Mouse (Mus musculus) liver, postnatal 0 days (tissue): Measurements from ENCODE around the gene Atg3. TPM values are rescaled to one million over a fixed set of nuclear protein-coding genes. Genes with fewer than 3 reads are reported as not detected.

Experiments used
- ATAC-seq: fragments of 200-750 bp; cut with Nextera tagmentation; 2 replicates; pipeline ENCODE4 v1.8.0; 2017; ENCODE audit warnings: mild to moderate bottlenecking, moderate library complexity
- DNase-seq: peaks from one replicate; pipeline ENCODE4 v3.0.0-alpha.2; 2016
- H3K27ac ChIP-seq: fragments of 300-500 bp; sonication (generic); 2 replicates; pipeline ENCODE4 v1.5.1; 2014; ENCODE audit warnings: antibody characterized with exemption, moderate library complexity, mild to moderate bottlenecking, low read depth
- H3K27me3 ChIP-seq: fragments of 300-500 bp; sonication (generic); 2 replicates; pipeline ENCODE4 v1.6.1; 2014; ENCODE audit warnings: low read length, control low read depth, mixed read lengths; ENCODE audit not compliant: insufficient read depth
- H3K36me3 ChIP-seq: fragments of 300-500 bp; sonication (generic); replicated peaks from 2 replicates; pipeline ENCODE4 v1.6.1; 2014; ENCODE audit warnings: mild to moderate bottlenecking, control low read depth, low read length, moderate library complexity, mixed read lengths; ENCODE audit not compliant: insufficient read depth
- H3K4me1 ChIP-seq: fragments of 300-500 bp; sonication (generic); 2 replicates; pipeline ENCODE4 v1.6.1; 2014; ENCODE audit warnings: antibody characterized with exemption, mild to moderate bottlenecking, control low read depth; ENCODE audit not compliant: insufficient read depth
- H3K4me2 ChIP-seq: fragments of 300-500 bp; sonication (generic); 2 replicates; pipeline ENCODE4 v1.6.1; 2014; ENCODE audit warnings: low read depth, mild to moderate bottlenecking, low read length, moderate library complexity, mixed read lengths
- H3K4me3 ChIP-seq: fragments of 300-500 bp; sonication (generic); 2 replicates; pipeline ENCODE4 v1.5.1; 2014; ENCODE audit warnings: low read depth, low read length
- H3K9ac ChIP-seq: fragments of 300-500 bp; sonication (generic); replicated peaks from 2 replicates; pipeline ENCODE4 v1.6.1; 2014; ENCODE audit warnings: mild to moderate bottlenecking, moderate library complexity
- H3K9me3 ChIP-seq: fragments of 300-500 bp; sonication (generic); 2 replicates; pipeline ENCODE4 v1.6.1; 2016; ENCODE audit warnings: mild to moderate bottlenecking, control low read depth, low read length, mixed read lengths
- CTCF ChIP-seq: sonication (generic); IDR thresholded peaks from 2 replicates; pipeline ENCODE4 v1.5.1; 2016; ENCODE audit warnings: antibody characterized with exemption, low read depth
- EP300 ChIP-seq: IDR thresholded peaks from 2 replicates; pipeline ENCODE4 v1.6.1; 2016; ENCODE audit warnings: antibody characterized with exemption, low read depth, mild to moderate bottlenecking
- WGBS: fragments of 180-500 bp; shearing (Covaris S2); extraction: QIAGEN DNeasy Blood & Tissue Kit; methylation state at CpG from one replicate; pipeline ENCODE4 v1.1.7; 2014; ENCODE audit not compliant: insufficient replicate concordance; 5-methylcytosine and 5-hydroxymethylcytosine counted together
- polyA plus RNA-seq: library from polyadenylated mRNA; unstranded; fragments of >200 nt; fragmentation: Nextera tagmentation; extraction: Ambion mirVana; gene quantifications from 2 replicates; pipeline ENCODE4 v1.2.1, GENCODE M21; 2015

Atg3 gene
- polyA plus RNA-seq, 1 experiment from 2014 or later: 28.4 TPM

- ATAC-seq (no peak), DNase-seq (no peak)
- WGBS: 63% methylated on average over 3 of the region's 3 CpGs
- Histone ChIP-seq H3K27ac (no peak overlapping the region), H3K36me3 (peaks cover 18% of the 10 kb centered on the region), H3K27me3 (no peaks in the 10 kb centered on the region), H3K9me3 (no peaks in the 10 kb centered on the region), H3K9ac (no peak overlapping the region), H3K4me2 (no peak overlapping the region), H3K4me3 (no peak overlapping the region), H3K4me1 (peaks cover 8% of the 10 kb centered on the region)
- no peak for TF ChIP-seq CTCF
- no peak for TF ChIP-seq EP300
Observed at GRCm38 (mm10) chr16:45154741-45155250, 3.8 kb upstream of the Atg3 start.

- peak overlapping the region; percentile 97 for H3K27ac ChIP-seq
- peak; percentile 76 for DNase-seq
- no peaks in the 10 kb centered on the region for H3K9me3 ChIP-seq
- TF ChIP-seq CTCF: no peak
- TF ChIP-seq EP300: no peak
- H3K9ac ChIP-seq: peak overlapping the region; percentile 76
- H3K27me3 ChIP-seq: no peaks in the 10 kb centered on the region
- H3K4me3 ChIP-seq: peak overlapping the region; percentile 95
- H3K36me3 ChIP-seq: peaks cover 8% of the 10 kb centered on the region
- WGBS: 2% methylated on average over 20 of the region's 20 CpGs
- H3K4me2 ChIP-seq: peak overlapping the region; percentile 92
- H3K4me1 ChIP-seq: peaks cover 12% of the 10 kb centered on the region
- ATAC-seq: peak; percentile 70
Observed at GRCm38 (mm10) chr16:45158136-45158521, 456 bp upstream of the Atg3 start.

GRCm38 (mm10) chr16:45159389-45159716 lies 768 bp downstream of the Atg3 start:
- no peaks in the 10 kb centered on the region for H3K27me3 ChIP-seq
- H3K9ac ChIP-seq: peak overlapping the region; percentile 95
- DNase-seq: no peak
- H3K4me1 ChIP-seq: peaks cover 12% of the 10 kb centered on the region
- TF ChIP-seq CTCF: no peak
- ATAC-seq: no peak
- peak overlapping the region; percentile 92 for H3K4me2 ChIP-seq
- peaks cover 16% of the 10 kb centered on the region for H3K36me3 ChIP-seq
- peak overlapping the region; percentile 97 for H3K27ac ChIP-seq
- peak overlapping the region; percentile 95 for H3K4me3 ChIP-seq
- 2% methylated on average over 11 of the region's 11 CpGs for WGBS
- no peaks in the 10 kb centered on the region for H3K9me3 ChIP-seq

- H3K27ac ChIP-seq: no peak overlapping the region
- peaks cover 28% of the 10 kb centered on the region for H3K36me3 ChIP-seq
- H3K9me3 ChIP-seq: no peaks in the 10 kb centered on the region
- DNase-seq: no peak
- ATAC-seq: no peak
- no peak overlapping the region for H3K9ac ChIP-seq
- WGBS: 86% methylated on average over 2 of the region's 2 CpGs
- no peaks in the 10 kb centered on the region for H3K4me1 ChIP-seq
- no peak overlapping the region for H3K4me2 ChIP-seq
- no peak for TF ChIP-seq EP300
- no peak for TF ChIP-seq CTCF
- H3K4me3 ChIP-seq: no peak overlapping the region
- no peaks in the 10 kb centered on the region for H3K27me3 ChIP-seq
Observed at GRCm38 (mm10) chr16:45178552-45178951, 20.0 kb downstream of the Atg3 start.

- Histone ChIP-seq H3K36me3 (peaks cover 29% of the 10 kb centered on the region), H3K9me3 (no peaks in the 10 kb centered on the region), H3K27ac (no peak overlapping the region), H3K27me3 (no peaks in the 10 kb centered on the region), H3K4me3 (no peak overlapping the region), H3K4me2 (no peak overlapping the region), H3K4me1 (no peaks in the 10 kb centered on the region), H3K9ac (no peak overlapping the region)
- DNase-seq: no peak
- no peak for TF ChIP-seq EP300
- no peak for ATAC-seq
- 82% methylated on average over 5 of the region's 5 CpGs for WGBS
Observed at GRCm38 (mm10) chr16:45181824-45182223, 23.2 kb downstream of the Atg3 start.

- DNase-seq (peak; percentile 76), ATAC-seq (no peak)
- H3K27me3 ChIP-seq: no peaks in the 10 kb centered on the region
- WGBS: 0% methylated on average over 1 of the region's 1 CpGs
- no peak overlapping the region for H3K4me3 ChIP-seq
- no peak overlapping the region for H3K27ac ChIP-seq
- H3K4me2 ChIP-seq: no peak overlapping the region
- no peaks in the 10 kb centered on the region for H3K4me1 ChIP-seq
- H3K36me3 ChIP-seq: peaks cover 20% of the 10 kb centered on the region
- H3K9ac ChIP-seq: no peak overlapping the region
- no peaks in the 10 kb centered on the region for H3K9me3 ChIP-seq
- TF ChIP-seq EP300 (no peak), CTCF (peak; percentile 89)
Observed at GRCm38 (mm10) chr16:45192613-45193012, 34.0 kb downstream of the Atg3 start.

GRCm38 (mm10) chr16:45196816-45197215 lies 38.2 kb downstream of the Atg3 start:
- Histone ChIP-seq H3K4me3 (no peak overlapping the region), H3K27ac (no peak overlapping the region), H3K27me3 (no peaks in the 10 kb centered on the region), H3K9me3 (no peaks in the 10 kb centered on the region), H3K4me1 (no peaks in the 10 kb centered on the region), H3K9ac (no peak overlapping the region), H3K36me3 (no peaks in the 10 kb centered on the region), H3K4me2 (no peak overlapping the region)
- ATAC-seq (no peak), DNase-seq (peak; percentile 61)
- peak; percentile 88 for TF ChIP-seq CTCF
- no peak for TF ChIP-seq EP300
- 34% methylated on average over 6 of the region's 6 CpGs for WGBS
